Mouse (Mus musculus) hindbrain, embryonic 15.5 days (tissue): ENCODE results near the gene Gm10392. TPM values are rescaled to one million over a fixed set of nuclear protein-coding genes. Genes with fewer than 3 reads are reported as not detected.

Experiments used
- ATAC-seq: fragments of 200-750 bp; cut with Nextera tagmentation; 2 replicates; pipeline ENCODE4 v1.8.0; 2017; ENCODE audit warnings: low read depth, moderate number of reproducible peaks, moderate TSS enrichment; ENCODE audit not compliant: low FRiP score
- H3K27ac ChIP-seq: fragments of 300-500 bp; sonication (generic); replicated peaks from 2 replicates; pipeline ENCODE4 v1.5.1; 2015; ENCODE audit warnings: mild to moderate bottlenecking, inconsistent platforms
- H3K27me3 ChIP-seq: fragments of 300-500 bp; sonication (generic); 2 replicates; pipeline ENCODE4 v1.6.1; 2015; ENCODE audit warnings: control low read depth, inconsistent platforms
- H3K36me3 ChIP-seq: fragments of 300-500 bp; sonication (generic); 2 replicates; pipeline ENCODE4 v1.6.1; 2015; ENCODE audit warnings: control low read depth, inconsistent platforms
- H3K4me1 ChIP-seq: fragments of 300-500 bp; sonication (generic); replicated peaks from 2 replicates; pipeline ENCODE4 v1.6.1; 2015; ENCODE audit warnings: control low read depth, inconsistent platforms
- H3K4me2 ChIP-seq: fragments of 300-500 bp; sonication (generic); 2 replicates; pipeline ENCODE4 v1.6.1; 2015; ENCODE audit warnings: moderate library complexity, mild to moderate bottlenecking, inconsistent platforms
- H3K4me3 ChIP-seq: fragments of 300-500 bp; sonication (generic); 2 replicates; pipeline ENCODE4 v1.5.1; 2015; ENCODE audit warnings: mild to moderate bottlenecking, inconsistent platforms
- H3K9ac ChIP-seq: fragments of 300-500 bp; sonication (generic); 2 replicates; pipeline ENCODE4 v1.6.1; 2015; ENCODE audit warnings: inconsistent platforms
- H3K9me3 ChIP-seq: fragments of 300-500 bp; sonication (generic); 2 replicates; pipeline ENCODE4 v1.6.1; 2016; ENCODE audit warnings: control low read depth, inconsistent platforms
- WGBS: fragments of 180-500 bp; shearing (Covaris S2); methylation state at CpG from one replicate; pipeline ENCODE4 v1.1.7; 2015; 5-methylcytosine and 5-hydroxymethylcytosine counted together
- polyA plus RNA-seq: library from polyadenylated mRNA; unstranded; fragments of >200 nt; fragmentation: Nextera tagmentation; extraction: Ambion mirVana; gene quantifications from 2 replicates; pipeline ENCODE4 v1.2.1, GENCODE M21; 2015

The Gm10392 gene
- polyA plus RNA-seq, 1 experiment from 2014 or later: 0.16 TPM

- peaks cover 41% of the 10 kb centered on the region for H3K4me1 ChIP-seq
- peaks cover 15% of the 10 kb centered on the region; the same call in 1 of the 2 replicates for H3K27me3 ChIP-seq
- WGBS: 8% methylated on average over 39 of the region's 39 CpGs
- H3K36me3 ChIP-seq: no peaks in the 10 kb centered on the region
- no peak within 1 kb of the TSS for H3K27ac ChIP-seq
- H3K9me3 ChIP-seq: no peaks in the 10 kb centered on the region
- peak within 1 kb of the TSS; percentile 39 for H3K9ac ChIP-seq
- peak within 1 kb of the TSS; percentile 52 for H3K4me3 ChIP-seq
- ATAC-seq: no peak
- peak within 1 kb of the TSS; percentile 96 for H3K4me2 ChIP-seq
These were observed 3.1 kb downstream of the Gm10392 start, which contains the start of gene Trp53i13 for GRCm38 (mm10) chr11:77515637-77516552. TSS of gene Trp53i13 (minus strand) at chr11:77515980.

GRCm38 (mm10) chr11:77514832-77515636, 4.0 kb downstream of the Gm10392 start, which contains the start of gene Abhd15:
TSS of gene Abhd15 (plus strand) at chr11:77515121.
- WGBS: 1% methylated on average over 62 of the region's 72 CpGs
- Histone ChIP-seq H3K27me3 (peaks cover 15% of the 10 kb centered on the region; the same call in 1 of the 2 replicates), H3K4me2 (peak within 1 kb of the TSS; percentile 96), H3K9ac (peak within 1 kb of the TSS; percentile 39), H3K4me1 (peaks cover 37% of the 10 kb centered on the region), H3K9me3 (no peaks in the 10 kb centered on the region), H3K4me3 (peak within 1 kb of the TSS; percentile 52), H3K36me3 (no peaks in the 10 kb centered on the region), H3K27ac (no peak within 1 kb of the TSS)
- peak; percentile 63 for ATAC-seq

- H3K27ac ChIP-seq: no peak overlapping the region
- H3K9ac ChIP-seq: 0 out of 2 replicates have a peak overlapping the region, but pooled peaks have one; percentile 39
- peak overlapping the region; percentile 52 for H3K4me3 ChIP-seq
- peak overlapping the region; percentile 96 for H3K4me2 ChIP-seq
- 9% methylated on average over 19 of the region's 19 CpGs for WGBS
- peaks cover 15% of the 10 kb centered on the region; the same call in 1 of the 2 replicates for H3K27me3 ChIP-seq
- ATAC-seq: no peak
- peaks cover 37% of the 10 kb centered on the region for H3K4me1 ChIP-seq
- no peaks in the 10 kb centered on the region for H3K36me3 ChIP-seq
- H3K9me3 ChIP-seq: no peaks in the 10 kb centered on the region
These were observed 4.6 kb downstream of the Gm10392 start for GRCm38 (mm10) chr11:77514281-77514831.

- ATAC-seq: no peak
- 8% methylated on average over 10 of the region's 10 CpGs for WGBS
- H3K36me3 ChIP-seq: no peaks in the 10 kb centered on the region
These were observed 5.2 kb downstream of the Gm10392 start for GRCm38 (mm10) chr11:77513811-77514170.

GRCm38 (mm10) chr11:77512891-77513810, 5.8 kb downstream of the Gm10392 start:
- ATAC-seq: peak; percentile 75
- Histone ChIP-seq H3K4me1 (peaks cover 42% of the 10 kb centered on the region), H3K9me3 (no peaks in the 10 kb centered on the region), H3K9ac (peak overlapping the region; percentile 53), H3K27me3 (peaks cover 15% of the 10 kb centered on the region; the same call in 1 of the 2 replicates), H3K4me2 (peak overlapping the region; percentile 96), H3K27ac (0 out of 2 replicates have a peak overlapping the region, but pooled peaks have one; percentile 31), H3K36me3 (no peaks in the 10 kb centered on the region), H3K4me3 (peak overlapping the region; percentile 76)
- WGBS: under 1% methylated on average over 70 of the region's 84 CpGs

More at GRCm38 (mm10) chr11:77513811-77514170, 5.2 kb downstream of the Gm10392 start:
- Histone ChIP-seq H3K9me3 (no peaks in the 10 kb centered on the region), H3K4me1 (peaks cover 37% of the 10 kb centered on the region), H3K9ac (0 out of 2 replicates have a peak overlapping the region, but pooled peaks have one; percentile 17), H3K4me2 (peak overlapping the region; percentile 96), H3K27me3 (peaks cover 15% of the 10 kb centered on the region; the same call in 1 of the 2 replicates), H3K4me3 (peak overlapping the region; percentile 76), H3K27ac (0 out of 2 replicates have a peak overlapping the region, but pooled peaks have one; percentile 17)

GRCm38 (mm10) chr11:77511336-77511735, 7.7 kb downstream of the Gm10392 start:
- no peak for ATAC-seq
- Histone ChIP-seq H3K27ac (no peak overlapping the region), H3K36me3 (peaks cover 11% of the 10 kb centered on the region; the same call in 1 of the 2 replicates), H3K4me3 (no peak overlapping the region), H3K27me3 (peaks cover 14% of the 10 kb centered on the region; the same call in 1 of the 2 replicates), H3K9me3 (no peaks in the 10 kb centered on the region), H3K9ac (no peak overlapping the region), H3K4me2 (no peak overlapping the region), H3K4me1 (peaks cover 45% of the 10 kb centered on the region)
- WGBS: 81% methylated on average over 5 of the region's 5 CpGs

- H3K4me2 ChIP-seq: peak overlapping the region; percentile 65
- 19% methylated on average over 49 of the region's 49 CpGs for WGBS
- H3K27ac ChIP-seq: no peak overlapping the region
- peaks cover 16% of the 10 kb centered on the region for H3K4me1 ChIP-seq
- peak; percentile 46 for ATAC-seq
- no peaks in the 10 kb centered on the region for H3K9me3 ChIP-seq
- H3K9ac ChIP-seq: peak overlapping the region; percentile 30
- no peaks in the 10 kb centered on the region for H3K27me3 ChIP-seq
- H3K36me3 ChIP-seq: peaks cover 40% of the 10 kb centered on the region
- H3K4me3 ChIP-seq: peak overlapping the region; percentile 31
These were observed 10.7 kb downstream of the Gm10392 start for GRCm38 (mm10) chr11:77508068-77509021.

- no peaks in the 10 kb centered on the region for H3K27me3 ChIP-seq
- no peak overlapping the region for H3K27ac ChIP-seq
- 79% methylated on average over 4 of the region's 4 CpGs for WGBS
- ATAC-seq: peak; percentile 32; the same call in 1 of the 2 replicates
- peaks cover 11% of the 10 kb centered on the region for H3K4me1 ChIP-seq
- H3K4me3 ChIP-seq: no peak overlapping the region
- no peak overlapping the region for H3K4me2 ChIP-seq
- H3K36me3 ChIP-seq: peaks cover 47% of the 10 kb centered on the region
- no peaks in the 10 kb centered on the region for H3K9me3 ChIP-seq
- no peak overlapping the region for H3K9ac ChIP-seq
These were observed 11.6 kb downstream of the Gm10392 start for GRCm38 (mm10) chr11:77507426-77507825.

- H3K9me3 ChIP-seq: no peaks in the 10 kb centered on the region
- WGBS: 85% methylated on average over 6 of the region's 6 CpGs
- no peak overlapping the region for H3K27ac ChIP-seq
- ATAC-seq: 0 out of 2 replicates have a peak, but pooled peaks have one; percentile 7
- no peaks in the 10 kb centered on the region for H3K27me3 ChIP-seq
- no peak overlapping the region for H3K4me2 ChIP-seq
- peaks cover 49% of the 10 kb centered on the region for H3K36me3 ChIP-seq
- peaks cover 7% of the 10 kb centered on the region for H3K4me1 ChIP-seq
- no peak overlapping the region for H3K9ac ChIP-seq
- no peak overlapping the region for H3K4me3 ChIP-seq
These were observed 12.1 kb downstream of the Gm10392 start for GRCm38 (mm10) chr11:77506941-77507340.

GRCm38 (mm10) chr11:77506273-77506672, 12.7 kb downstream of the Gm10392 start:
- peaks cover 53% of the 10 kb centered on the region for H3K36me3 ChIP-seq
- H3K9ac ChIP-seq: no peak overlapping the region
- ATAC-seq: no peak
- no peak overlapping the region for H3K27ac ChIP-seq
- H3K4me3 ChIP-seq: no peak overlapping the region
- peaks cover 9% of the 10 kb centered on the region for H3K4me1 ChIP-seq
- no peaks in the 10 kb centered on the region for H3K9me3 ChIP-seq
- 82% methylated on average over 14 of the region's 14 CpGs for WGBS
- H3K4me2 ChIP-seq: no peak overlapping the region
- no peaks in the 10 kb centered on the region for H3K27me3 ChIP-seq
